Mouse (Mus musculus) brain, embryonic 14.5 days (tissue): ENCODE data around the gene Tvp23a.

Experiments
- CTCF ChIP-seq: fragments of 200-500 bp; IDR thresholded peaks from 2 replicates; pipeline ENCODE4 v1.5.1; 2012; ENCODE audit warnings: inconsistent platforms, mild to moderate bottlenecking, moderate library complexity, borderline replicate concordance; ENCODE audit not compliant: insufficient read depth, insufficient read length; ENCODE audit errors: extremely low read depth
- POLR2A ChIP-seq: fragments of 200-500 bp; IDR thresholded peaks from 2 replicates; pipeline ENCODE4 v1.6.1; 2012; ENCODE audit warnings: mild to moderate bottlenecking, inconsistent platforms, borderline replicate concordance; ENCODE audit not compliant: poor library complexity, insufficient read depth, insufficient read length, severe bottlenecking; ENCODE audit errors: extremely low read depth

- no peak for TF ChIP-seq CTCF
- no peak for TF ChIP-seq POLR2A
Observed at GRCm38 (mm10) chr16:10379531-10379930, 67.6 kb downstream of the Tvp23a start.
